Mouse (Mus musculus) heart, embryonic 14.5 days (tissue): ENCODE measurements at regions not wholly inside any gene's neighbourhood (a gene's known extent, or its start where the extent isn't known, plus 50 kb on each side); places are given as distances from the start of the nearest gene placed in this dataset.

Experiments
- ATAC-seq: fragments of 200-750 bp; cut with Nextera tagmentation; 2 replicates; pipeline ENCODE4 v1.8.0; 2017; ENCODE audit warnings: low read depth, moderate TSS enrichment; ENCODE audit not compliant: insufficient number of reproducible peaks, insufficient read depth, low FRiP score
- H3K27ac ChIP-seq, 2 experiments: fragments of 200-500 bp in 1 of 2; fragments of 300-500 bp in 1 of 2; sonication (generic) in 1 of 2; replicated peaks in 1 of 2; 2 replicates each; pipeline ENCODE4 v1.5.1; 2012 to 2014; ENCODE audit warnings: low read depth in 2 of 2, low read length in 2 of 2, control low read depth in 1 of 2, mild to moderate bottlenecking in 1 of 2, mixed read lengths in 1 of 2; ENCODE audit not compliant: control insufficient read depth in 1 of 2, insufficient read depth in 1 of 2
- H3K27me3 ChIP-seq: fragments of 300-500 bp; sonication (generic); 2 replicates; pipeline ENCODE4 v1.6.1; 2014; ENCODE audit warnings: mild to moderate bottlenecking, low read length, control low read depth; ENCODE audit not compliant: control insufficient read depth, insufficient read depth
- H3K36me3 ChIP-seq: fragments of 300-500 bp; sonication (generic); 2 replicates; pipeline ENCODE4 v1.6.1; 2014; ENCODE audit warnings: mild to moderate bottlenecking, control low read depth, low read length, mixed read lengths; ENCODE audit not compliant: control insufficient read depth, insufficient read depth
- H3K4me1 ChIP-seq, 2 experiments: fragments of 200-500 bp in 1 of 2; fragments of 300-500 bp in 1 of 2; sonication (generic) in 1 of 2; 2 replicates each; pipeline ENCODE4 v1.6.1; 2012 to 2014; ENCODE audit warnings: low read length in 2 of 2, control low read depth in 1 of 2, mixed read lengths in 1 of 2; ENCODE audit not compliant: control insufficient read depth in 2 of 2, insufficient read depth in 2 of 2
- H3K4me2 ChIP-seq: fragments of 300-500 bp; sonication (generic); 2 replicates; pipeline ENCODE4 v1.6.1; 2014; ENCODE audit warnings: mild to moderate bottlenecking, low read length
- H3K4me3 ChIP-seq, 2 experiments: fragments of 200-500 bp in 1 of 2; fragments of 300-500 bp in 1 of 2; sonication (generic) in 1 of 2; 2 replicates each; pipeline ENCODE4 v1.5.1; 2012 to 2014; ENCODE audit warnings: low read length in 2 of 2, mild to moderate bottlenecking in 2 of 2, control low read depth in 1 of 2, low read depth in 1 of 2, moderate library complexity in 1 of 2; ENCODE audit not compliant: control insufficient read depth in 1 of 2, insufficient read depth in 1 of 2
- H3K9ac ChIP-seq: fragments of 300-500 bp; sonication (generic); 2 replicates; pipeline ENCODE4 v1.6.1; 2014; ENCODE audit warnings: mild to moderate bottlenecking, low read length
- H3K9me3 ChIP-seq: fragments of 300-500 bp; sonication (generic); 2 replicates; pipeline ENCODE4 v1.6.1; 2016; ENCODE audit warnings: low read length, control low read depth; ENCODE audit not compliant: control insufficient read depth
- WGBS: fragments of 180-500 bp; shearing (Covaris S2); extraction: QIAGEN DNeasy Blood & Tissue Kit; methylation state at CpG from one replicate; pipeline ENCODE4 v1.1.7; 2014; 5-methylcytosine and 5-hydroxymethylcytosine counted together

DNA sequence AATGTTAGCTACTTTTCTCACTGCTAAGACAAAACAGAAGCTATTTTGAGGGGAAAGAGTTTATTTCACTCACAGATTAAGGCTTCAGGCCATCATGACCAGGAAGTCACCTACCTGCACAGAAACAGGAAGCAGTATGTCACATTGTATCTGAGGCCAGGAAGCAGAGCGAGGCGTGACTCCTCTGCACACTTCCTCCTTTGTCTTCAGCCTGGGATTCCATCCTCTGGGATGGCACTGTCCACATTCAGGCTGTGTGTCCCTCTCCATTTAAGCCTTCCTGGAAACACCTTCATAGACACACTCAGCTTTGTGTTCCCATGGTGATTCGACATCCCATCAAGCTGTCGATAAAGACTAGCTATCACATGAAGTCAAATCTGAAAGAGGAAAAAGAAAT, 145.0 kb downstream of the Ifng start:
- no peak overlapping the region for H3K4me2 ChIP-seq
- H3K4me1 ChIP-seq: peaks cover 0 to 4% of the 10 kb centered on the region in 2 experiments; a peak in 1 of 4 replicates
- no peaks in the 10 kb centered on the region for H3K27me3 ChIP-seq
- no peaks in the 10 kb centered on the region for H3K36me3 ChIP-seq
- 76% methylated on average over 4 of the region's 4 CpGs for WGBS
- no peak overlapping the region for H3K9ac ChIP-seq
- H3K4me3 ChIP-seq: no peak overlapping the region
- H3K9me3 ChIP-seq: no peaks in the 10 kb centered on the region
- H3K27ac ChIP-seq: no peak overlapping the region
- ATAC-seq: no peak

- H3K9ac ChIP-seq: no peak overlapping the region
- 36% methylated on average over 8 of the region's 8 CpGs for WGBS
- no peak for ATAC-seq
- H3K4me1 ChIP-seq: peaks cover 0 to 4% of the 10 kb centered on the region in 2 experiments; a peak in 1 of 4 replicates
- H3K4me3 ChIP-seq: no peak overlapping the region
- no peaks in the 10 kb centered on the region for H3K36me3 ChIP-seq
- no peak overlapping the region for H3K4me2 ChIP-seq
- no peaks in the 10 kb centered on the region for H3K27me3 ChIP-seq
- H3K27ac ChIP-seq: no peak overlapping the region
- H3K9me3 ChIP-seq: no peaks in the 10 kb centered on the region
Measured at GRCm38 (mm10) chr10:118588198-118588597, 147.4 kb downstream of the Ifng start.

DNA sequence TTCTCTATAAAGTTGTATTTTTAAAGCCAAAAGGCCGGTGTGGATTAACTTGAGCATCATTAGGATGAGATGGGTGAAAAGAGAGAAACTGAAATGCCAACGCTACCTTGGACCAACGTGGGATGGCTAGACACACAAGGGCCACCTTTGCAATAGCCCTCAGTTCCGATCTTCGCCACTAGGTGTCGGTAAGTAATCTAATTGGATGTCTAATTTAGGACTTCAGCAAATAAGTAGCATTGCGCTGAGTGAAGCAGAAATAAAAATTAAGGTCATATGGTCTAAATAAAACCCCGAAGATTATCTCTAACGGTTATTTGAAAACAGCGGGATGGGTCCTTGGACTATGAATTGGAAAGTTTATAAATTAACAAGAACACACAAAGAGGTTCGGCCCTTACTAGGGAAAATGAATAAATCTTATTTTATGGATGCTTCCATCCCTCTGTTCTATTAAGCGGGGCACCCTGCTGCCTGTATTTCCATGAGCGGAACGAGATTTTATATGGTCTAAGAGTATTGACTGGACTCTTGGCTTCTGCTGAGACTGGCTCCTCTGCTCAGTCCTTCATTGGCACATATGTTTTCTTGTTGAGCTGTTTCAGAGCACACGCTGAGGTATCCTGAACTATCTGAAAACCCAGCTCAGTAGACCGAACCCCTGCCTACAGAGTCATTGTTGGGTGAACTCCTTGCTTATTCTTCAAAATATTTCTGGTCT, 152.0 kb downstream of the Ifng start:
- Histone ChIP-seq H3K36me3 (no peaks in the 10 kb centered on the region), H3K4me3 (no peak overlapping the region), H3K27me3 (no peaks in the 10 kb centered on the region), H3K4me2 (no peak overlapping the region), H3K9ac (no peak overlapping the region), H3K9me3 (no peaks in the 10 kb centered on the region), H3K27ac (no peak overlapping the region), H3K4me1 (peaks cover 3 to 13% of the 10 kb centered on the region in 2 experiments; a peak in 3 of 4 replicates)
- 39% methylated on average over 16 of the region's 16 CpGs for WGBS
- no peak for ATAC-seq

DNA sequence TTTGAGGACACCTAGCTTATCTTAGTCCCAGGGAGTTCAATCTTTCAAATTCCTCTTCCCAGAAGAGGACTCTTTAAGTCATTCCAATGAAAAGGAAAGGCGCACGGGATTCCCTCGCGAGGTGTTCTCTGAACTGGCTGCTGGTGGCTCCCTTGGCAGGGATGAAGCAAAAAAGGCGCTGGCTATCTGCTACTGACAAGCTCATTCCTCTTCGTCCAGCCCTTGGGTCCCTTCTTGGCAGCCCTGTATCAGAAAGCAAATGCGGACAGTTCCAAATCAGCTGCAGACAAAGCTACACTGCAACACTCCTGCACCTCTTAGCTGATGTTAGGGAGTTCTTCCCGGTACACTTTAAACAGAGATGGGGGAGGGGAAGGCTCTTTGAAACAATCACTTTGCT, 155.4 kb downstream of the Ifng start:
- 9% methylated on average over 8 of the region's 8 CpGs for WGBS
- Histone ChIP-seq H3K27ac (no peak overlapping the region; a peak in 1 of 4 replicates), H3K27me3 (no peaks in the 10 kb centered on the region), H3K36me3 (no peaks in the 10 kb centered on the region), H3K4me2 (peak overlapping the region; percentile 27), H3K4me1 (peaks cover 3 to 9% of the 10 kb centered on the region in 2 experiments; a peak in 3 of 4 replicates), H3K9ac (no peak overlapping the region), H3K9me3 (no peaks in the 10 kb centered on the region), H3K4me3 (no peak overlapping the region)
- no peak for ATAC-seq

DNA sequence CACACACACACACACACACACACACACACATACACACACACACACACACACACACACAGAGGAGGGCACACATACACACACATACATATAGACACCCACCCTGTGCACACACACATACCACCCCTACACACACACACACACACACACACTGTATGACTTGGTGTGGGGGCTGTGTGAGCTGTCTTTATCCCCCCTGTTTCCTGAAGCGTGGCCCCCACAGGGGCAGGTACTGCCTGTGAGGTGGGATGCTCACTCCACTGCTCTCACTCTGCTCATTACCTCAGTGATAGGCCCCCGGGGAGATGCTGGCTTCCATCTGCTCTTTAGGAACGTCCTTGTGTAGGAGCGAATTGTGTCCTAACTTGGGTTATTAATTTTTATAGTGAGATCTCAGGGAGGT, 157.7 kb downstream of the Ifng start:
- peaks cover 3 to 10% of the 10 kb centered on the region in 2 experiments; a peak in 3 of 4 replicates for H3K4me1 ChIP-seq
- no peak overlapping the region for H3K9ac ChIP-seq
- H3K4me2 ChIP-seq: no peak overlapping the region
- no peaks in the 10 kb centered on the region for H3K27me3 ChIP-seq
- no peaks in the 10 kb centered on the region for H3K9me3 ChIP-seq
- WGBS: 84% methylated on average over 4 of the region's 4 CpGs
- H3K4me3 ChIP-seq: no peak overlapping the region
- ATAC-seq: no peak
- H3K36me3 ChIP-seq: no peaks in the 10 kb centered on the region
- H3K27ac ChIP-seq: no peak overlapping the region

DNA sequence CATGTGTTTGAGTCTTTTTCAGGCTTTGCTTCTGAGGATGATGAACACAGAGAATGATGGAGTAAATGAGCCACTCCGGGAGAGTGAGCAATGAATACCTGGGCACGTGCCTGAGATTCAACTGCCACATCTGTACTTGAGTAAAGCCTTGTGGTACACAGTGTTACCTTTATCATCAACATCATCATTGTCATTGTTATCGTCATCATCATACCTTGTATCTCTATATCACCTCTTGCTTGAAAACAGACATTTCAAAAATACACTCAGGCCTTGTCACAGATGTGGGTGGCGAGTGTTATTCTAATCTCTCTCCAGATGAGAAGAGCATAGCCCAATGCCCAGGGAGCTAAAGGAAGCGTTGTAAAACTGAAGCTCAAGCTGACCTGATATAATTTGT, 158.4 kb downstream of the Ifng start:
- Histone ChIP-seq H3K9ac (no peak overlapping the region), H3K9me3 (no peaks in the 10 kb centered on the region), H3K4me1 (peaks cover 3 to 14% of the 10 kb centered on the region in 2 experiments; a peak in 3 of 4 replicates), H3K27ac (no peak overlapping the region), H3K4me3 (no peak overlapping the region), H3K36me3 (no peaks in the 10 kb centered on the region), H3K27me3 (no peaks in the 10 kb centered on the region), H3K4me2 (no peak overlapping the region)
- ATAC-seq: no peak
- WGBS: 78% methylated on average over 5 of the region's 5 CpGs

- WGBS: 90% methylated on average over 4 of the region's 4 CpGs
- no peak overlapping the region for H3K9ac ChIP-seq
- H3K4me1 ChIP-seq: peaks cover 3 to 14% of the 10 kb centered on the region in 2 experiments; a peak in 3 of 4 replicates
- no peaks in the 10 kb centered on the region for H3K9me3 ChIP-seq
- H3K4me2 ChIP-seq: no peak overlapping the region
- no peak for ATAC-seq
- no peaks in the 10 kb centered on the region for H3K27me3 ChIP-seq
- H3K4me3 ChIP-seq: no peak overlapping the region
- H3K36me3 ChIP-seq: no peaks in the 10 kb centered on the region
- H3K27ac ChIP-seq: no peak overlapping the region
Measured at GRCm38 (mm10) chr10:118599610-118600009, 158.8 kb downstream of the Ifng start.

- ATAC-seq: no peak
- Histone ChIP-seq H3K4me2 (no peak overlapping the region), H3K4me3 (no peak overlapping the region), H3K9me3 (no peaks in the 10 kb centered on the region), H3K27me3 (no peaks in the 10 kb centered on the region), H3K4me1 (peaks cover 0 to 4% of the 10 kb centered on the region in 2 experiments; a peak in 1 of 4 replicates), H3K9ac (no peak overlapping the region), H3K36me3 (no peaks in the 10 kb centered on the region), H3K27ac (no peak overlapping the region)
- WGBS: 13% methylated on average over 4 of the region's 4 CpGs
Measured at GRCm38 (mm10) chr10:118602922-118603321, 162.1 kb downstream of the Ifng start.
